Mouse (Mus musculus) kidney, adult 10 weeks (tissue): Measurements from ENCODE around the gene Mttp. TPM values are rescaled to one million over a fixed set of nuclear protein-coding genes. Genes with fewer than 3 reads are reported as not detected.

Experiments used
- polyA plus RNA-seq: library from polyadenylated mRNA; stranded (reverse); fragments of 350-450 nt; fragmentation: Illumina TruSeq; extraction: RNeasy Lipid Tissue Mini Kit (QIAGEN cat#74804); gene quantifications from one replicate; pipeline ENCODE4 v1.2.3, GENCODE M21; 2014; ENCODE audit warnings: low read depth, low replicate concordance

Gene Mttp
- polyA plus RNA-seq = 24.3 TPM

GRCm38 (mm10) chr3:138144642-138145171 lies at the start of gene Mttp:
Gene Mttp, minus strand, starts transcription at chr3:138144968.

GRCm38 (mm10) chr3:138193683-138194302 lies 49.0 kb upstream of the Mttp start, which contains the start of gene 4930579F01Rik:
Gene 4930579F01Rik, minus strand, starts transcription at chr3:138193825.

GRCm38 (mm10) chr3:138143315-138144059 lies 1.3 kb downstream of the Mttp start, which contains the start of gene Trmt10a:
Gene Trmt10a, plus strand, starts transcription at chr3:138143448.

GRCm38 (mm10) chr3:138067288-138067687 lies 77.5 kb downstream of the Mttp start, which contains the start of gene Gm5105:
Gene Gm5105, minus strand, starts transcription at chr3:138067388.

GRCm38 (mm10) chr3:138064732-138065645 lies 79.8 kb downstream of the Mttp start, which contains the start of gene 1110002E22Rik:
Gene 1110002E22Rik, plus strand, starts transcription at chr3:138065052.

Other genes starting within 250 kb of the Mttp start
- gene Lamtor3, start 226.5 kb downstream of the Mttp start, polyA plus RNA-seq = 57.6 TPM
- gene Dapp1, start 163.4 kb downstream of the Mttp start, polyA plus RNA-seq = 3.4 TPM
- gene 1110002E22Rik, start 79.9 kb downstream of the Mttp start, polyA plus RNA-seq = not detected
- not detected for gene Gm5105, start 77.6 kb downstream of the Mttp start, polyA plus RNA-seq
- gene Trmt10a, start 1.5 kb downstream of the Mttp start, polyA plus RNA-seq = 9.8 TPM
- gene 4930579F01Rik, start 48.9 kb upstream of the Mttp start, polyA plus RNA-seq = not detected
- gene Adh7, start 72.8 kb upstream of the Mttp start, polyA plus RNA-seq = 0.49 TPM
- 61.4 TPM for gene Adh1, start 116.0 kb upstream of the Mttp start, polyA plus RNA-seq
- gene Adh6a, start 168.3 kb upstream of the Mttp start, polyA plus RNA-seq = not detected
- not detected for gene Adh6b, start 196.8 kb upstream of the Mttp start, polyA plus RNA-seq